ENCODE assay signal across 8 mouse cellular contexts in genomic region chr4:44557815-44558563, GRCm38 (mm10).
DNase-seq lines count a peak whose midpoint lies in the region; ATAC-seq and TF ChIP-seq lines count a peak whose summit lies in the region.

No protein-coding gene starts in this region.

- TF ChIP-seq POLR2A in olfactory bulb, adult 2 months (IDR thresholded peaks at IDR 0.05; ENCODE audit: insufficient read depth, low read depth, low read length): no peak

- peaks cover 15% of the 10 kb centered on the region for H3K4me1 ChIP-seq in kidney, embryonic 15.5 days
- H3K4me1 ChIP-seq in liver, embryonic 13.5 days (replicated peaks): no peaks in the 10 kb centered on the region
- peaks cover 16% of the 10 kb centered on the region for H3K4me1 ChIP-seq in olfactory bulb, adult 2 months (ENCODE audit: control insufficient read depth, insufficient read depth, low read length)

- WGBS in kidney, embryonic 15.5 days: 2% methylated on average over 36 of the region's 36 CpGs
- WGBS in liver, embryonic 13.5 days (ENCODE audit: insufficient replicate concordance): 5% methylated on average over 36 of the region's 36 CpGs
- WGBS in olfactory bulb, adult 2 months: 3% methylated on average over 36 of the region's 36 CpGs

- no peaks in the 10 kb centered on the region for H3K36me3 ChIP-seq in kidney, embryonic 15.5 days
- H3K36me3 ChIP-seq in liver, embryonic 13.5 days: no peaks in the 10 kb centered on the region

- H3K27ac ChIP-seq in kidney, embryonic 15.5 days: 0 out of 2 replicates have a peak overlapping the region, but pooled peaks have one; percentile 9
- H3K27ac ChIP-seq in liver, embryonic 13.5 days: no peak overlapping the region
- H3K27ac ChIP-seq in olfactory bulb, adult 2 months (ENCODE audit: insufficient read depth, low read depth, low read length): no peak overlapping the region

- peak overlapping the region; percentile 47 for H3K4me3 ChIP-seq in kidney, embryonic 15.5 days (replicated peaks)
- peak overlapping the region; percentile 30 for H3K4me3 ChIP-seq in liver, embryonic 13.5 days (replicated peaks)
- H3K4me3 ChIP-seq in olfactory bulb, adult 2 months (ENCODE audit: insufficient read depth, low read depth, low read length): peak overlapping the region; percentile 37

- H3K9me3 ChIP-seq in kidney, embryonic 15.5 days (replicated peaks): no peaks in the 10 kb centered on the region
- H3K9me3 ChIP-seq in liver, embryonic 13.5 days (replicated peaks): no peaks in the 10 kb centered on the region

- H3K4me2 ChIP-seq in kidney, embryonic 15.5 days: peak overlapping the region; percentile 92
- H3K4me2 ChIP-seq in liver, embryonic 13.5 days: peak overlapping the region; percentile 50

- peak; percentile 68 for TF ChIP-seq CTCF in olfactory bulb, adult 2 months (IDR thresholded peaks at IDR 0.05; ENCODE audit: insufficient read depth, low read depth, low read length)

- peak; percentile 81 for ATAC-seq in kidney, embryonic 15.5 days (replicated peaks; ENCODE audit: low FRiP score)
- no peak for ATAC-seq in liver, embryonic 13.5 days (ENCODE audit: low read depth)
- ATAC-seq in monocyte, adult 5-6 weeks (replicated peaks; ENCODE audit: insufficient number of reproducible peaks, low FRiP score, low TSS enrichment, poor library complexity, severe bottlenecking): no peak

- peaks cover 25% of the 10 kb centered on the region for H3K27me3 ChIP-seq in kidney, embryonic 15.5 days
- peaks cover 20% of the 10 kb centered on the region for H3K27me3 ChIP-seq in liver, embryonic 13.5 days

- peak; percentile 38 for DNase-seq in urinary bladder, postnatal 14 days (ENCODE audit: low spot score)
- DNase-seq in urinary bladder, adult 2 months (ENCODE audit: low spot score): no peak
- peak; percentile 64 to 83 for DNase-seq in cerebellum, postnatal 25 days
- peak; percentile 29 to 37 for DNase-seq in frontal cortex, postnatal 36 days (ENCODE audit: low spot score in 2 of 2)
- DNase-seq in liver, embryonic 13.5 days: peak; percentile 15

- H3K9ac ChIP-seq in kidney, embryonic 15.5 days: peak overlapping the region; percentile 56
- H3K9ac ChIP-seq in liver, embryonic 13.5 days: no peak overlapping the region
